Mouse (Mus musculus): ENCODE results near the gene Ccdc185.

The Ccdc185 gene

GRCm38 (mm10) chr1:182747081-182747480 is 1.9 kb downstream of the Ccdc185 start:
- no peak for DNase-seq (ENCODE audit: low read depth, low spot score)

DNA sequence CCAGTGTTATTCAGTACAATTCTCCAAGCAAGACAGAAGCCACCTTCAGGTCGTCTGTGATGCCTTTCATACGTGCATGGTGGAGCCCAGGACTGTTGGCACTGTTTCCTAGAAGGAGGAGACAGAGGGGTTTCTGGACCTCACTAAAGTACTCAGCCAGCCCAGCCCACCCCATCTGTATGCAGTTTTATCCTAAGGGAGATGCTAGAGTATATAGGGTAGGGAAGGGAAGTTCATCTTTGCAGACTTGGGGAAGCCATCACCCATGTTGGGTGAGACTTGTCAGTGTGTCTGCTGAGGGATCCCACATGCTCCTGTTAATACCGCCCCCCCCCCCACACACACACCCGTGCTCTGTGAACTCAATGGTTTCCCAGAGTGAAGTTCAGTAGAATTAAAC is 13.1 kb downstream of the Ccdc185 start:
- DNase-seq (ENCODE audit: low read depth, low spot score): no peak

- no peak for DNase-seq (ENCODE audit: low read depth, low spot score)
These were observed 16.3 kb downstream of the Ccdc185 start for GRCm38 (mm10) chr1:182732695-182733094.

DNA sequence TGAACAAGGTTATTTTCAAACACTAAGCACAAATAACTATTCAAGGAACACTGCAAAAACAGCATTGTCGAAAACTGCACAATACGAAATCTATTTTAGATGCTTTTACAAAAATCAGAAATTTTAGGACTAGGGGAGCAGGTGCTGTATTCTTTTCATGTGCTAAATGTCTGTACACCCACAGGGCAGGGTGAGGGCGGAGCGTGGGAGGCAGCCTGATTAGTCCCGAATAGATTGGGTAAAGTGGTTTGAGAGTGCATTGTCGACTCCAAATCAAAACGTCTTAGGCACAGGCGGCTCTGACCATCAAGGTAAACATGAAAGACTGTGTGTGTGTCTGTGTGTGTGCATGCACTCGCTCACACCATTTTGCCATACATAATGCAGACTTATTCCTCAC is 20.0 kb downstream of the Ccdc185 start:
- no peak for DNase-seq (ENCODE audit: low read depth, low spot score)

DNA sequence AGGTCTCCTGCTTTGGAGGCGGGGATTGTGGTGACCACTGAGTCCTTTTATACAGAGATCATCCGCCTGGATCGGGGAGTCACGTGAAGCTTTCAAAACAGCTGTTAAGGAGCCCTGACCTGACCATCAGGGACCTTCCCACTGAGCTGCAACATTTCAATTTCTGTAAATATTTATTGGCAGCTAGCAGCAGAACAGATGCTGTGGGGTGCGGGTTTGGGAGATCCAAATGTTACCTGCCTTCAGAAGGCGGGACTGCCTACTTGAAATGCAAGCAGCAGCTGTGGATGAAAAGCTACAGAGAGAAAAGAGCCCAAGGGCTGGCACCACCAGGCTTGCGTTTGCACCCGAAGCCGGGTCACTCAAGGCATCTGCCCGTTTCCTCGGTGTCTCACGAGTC is 21.4 kb downstream of the Ccdc185 start:
- DNase-seq (ENCODE audit: low read depth, low spot score): no peak

GRCm38 (mm10) chr1:182714236-182714935 is 34.6 kb downstream of the Ccdc185 start:
- no peak for DNase-seq (ENCODE audit: low read depth, low spot score)

GRCm38 (mm10) chr1:182711360-182711933 is 37.5 kb downstream of the Ccdc185 start:
- DNase-seq (ENCODE audit: low read depth, low spot score): no peak

GRCm38 (mm10) chr1:182707459-182707858 is 41.5 kb downstream of the Ccdc185 start:
- no peak for DNase-seq (ENCODE audit: low read depth, low spot score)

GRCm38 (mm10) chr1:182704882-182705281 is 44.1 kb downstream of the Ccdc185 start:
- DNase-seq (ENCODE audit: low read depth, low spot score): no peak

DNA sequence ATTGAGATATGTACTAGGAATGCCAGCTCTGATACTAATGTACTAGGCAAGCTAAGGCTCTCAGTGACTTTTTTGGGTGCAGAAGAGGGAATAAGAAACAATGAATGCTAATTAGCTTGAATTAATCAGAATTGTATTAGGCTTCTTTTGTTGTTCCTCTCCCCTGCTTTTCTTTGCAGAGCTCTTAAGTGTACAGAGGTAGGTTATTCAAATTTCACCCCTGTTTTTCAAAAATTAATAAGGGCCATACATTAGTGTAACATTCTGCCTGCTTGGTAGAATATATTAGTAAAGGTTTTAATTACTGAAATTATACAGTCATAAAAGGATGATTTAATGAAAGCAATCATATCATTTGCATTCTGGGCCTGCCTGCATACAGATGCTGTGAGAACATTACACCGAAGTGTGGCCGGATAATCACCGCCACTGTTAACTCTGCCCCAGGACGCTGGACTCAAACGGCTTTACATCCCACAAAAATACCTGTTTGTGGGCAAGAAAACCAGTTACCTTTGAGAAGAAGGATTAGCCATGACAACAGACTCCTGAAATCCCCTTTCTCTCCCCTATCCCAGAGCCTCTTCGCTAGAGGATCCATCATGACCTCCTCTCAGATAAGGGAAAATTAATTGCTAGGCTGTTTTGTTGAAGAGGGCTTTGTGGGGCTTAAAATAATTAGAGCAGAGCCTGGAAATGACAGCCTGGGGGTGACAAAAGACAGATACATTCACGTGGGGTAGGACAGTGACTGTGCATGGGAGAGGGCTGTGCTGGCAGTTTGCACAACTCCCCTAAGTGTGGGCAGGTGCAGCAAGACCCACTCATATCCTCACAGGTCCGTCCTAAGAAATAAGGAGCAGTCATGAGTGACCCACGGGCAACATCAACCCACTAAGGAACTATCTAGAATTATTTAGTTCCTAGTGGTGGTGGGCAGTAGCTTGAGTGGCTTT is 49.3 kb downstream of the Ccdc185 start:
- DNase-seq (ENCODE audit: low read depth, low spot score): no peak

Measured in retina, adult 2 months (tissue).